Mouse (Mus musculus): Measurements from ENCODE around the gene Il10.
A peak's percentile ranks its signal among the peaks of the same experiment; 100 is the strongest.

- 0 out of 2 replicates have a peak, but pooled peaks have one; percentile 3 for TF ChIP-seq CTCF (IDR thresholded peaks at IDR 0.05; ENCODE audit: control insufficient read depth, insufficient read depth, insufficient replicate concordance, low read depth, low read length)
- no peak for TF ChIP-seq POLR2A (IDR thresholded peaks at IDR 0.05; ENCODE audit: control insufficient read depth, low read depth, low read length)
These were observed 33.6 kb downstream of the Il10 start for GRCm38 (mm10) chr1:131053239-131053638.
